Comparison of ENCODE assay signal across 29 mouse cellular contexts in the genomic region with DNA sequence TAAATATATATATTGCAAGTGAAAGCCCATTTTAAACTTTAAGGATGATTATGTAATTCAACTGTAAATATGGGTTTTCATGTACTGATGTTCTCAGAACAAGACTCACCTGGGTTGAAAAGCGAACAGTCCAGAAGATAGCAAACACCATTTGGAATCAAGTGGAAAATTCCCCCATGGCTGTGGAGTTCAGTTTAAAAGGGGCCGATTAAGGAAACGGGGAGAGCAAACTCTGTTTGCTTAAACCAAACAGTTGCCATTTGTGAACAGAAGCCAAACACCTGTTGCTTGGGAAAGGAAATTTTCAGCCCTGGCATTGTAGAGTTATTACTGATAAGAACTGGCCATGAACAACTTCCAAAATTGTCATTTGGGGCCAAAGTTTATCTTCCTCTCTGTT.
DNase-seq lines count a peak whose midpoint lies in the region; ATAC-seq and TF ChIP-seq lines count a peak whose summit lies in the region.
"Had no signal": no experiment of that assay in that cellular context is flagged by ENCODE, and none has a peak within 500 bp of the region (broad histone marks: within the 10 kb centered on the region; RNA-seq: fewer than 3 reads in every experiment).

No protein-coding gene starts in this region.

- WGBS in intestine, embryonic 16.5 days: 46% methylated on average over 3 of the region's 3 CpGs
- 36% methylated on average over 3 of the region's 3 CpGs for WGBS in intestine, embryonic 15.5 days
- WGBS in lung, embryonic 14.5 days: 24% methylated on average over 3 of the region's 3 CpGs
- 23% methylated on average over 3 of the region's 3 CpGs for WGBS in stomach, embryonic 16.5 days

- ATAC-seq in intestine, embryonic 16.5 days: peak; percentile 49; the same call in 1 of the 2 replicates
- ATAC-seq in intestine, embryonic 15.5 days: no peak
- no peak for ATAC-seq in lung, embryonic 14.5 days (ENCODE audit: insufficient read depth)
- peak; percentile 53; the same call in 1 of the 2 replicates for ATAC-seq in stomach, embryonic 16.5 days (ENCODE audit: insufficient read depth, low FRiP score)
- ATAC-seq in activated CD4-positive, CD25-positive, alpha-beta regulatory T cell, adult 4 months: no peak
- ATAC-seq: CD4-positive, CD25-positive, alpha-beta regulatory T cell, adult 4 months; forebrain, embryonic 14.5 days; Patski had no signal

- TF ChIP-seq CTCF in lung, embryonic 14.5 days (IDR thresholded peaks at IDR 0.05; ENCODE audit: low read depth): no peak

- H3ac ChIP-seq in myocyte (ENCODE audit: control insufficient read depth, insufficient read length): no peak overlapping the region

- no peaks in the 10 kb centered on the region for H3K27me3 ChIP-seq in intestine, embryonic 16.5 days (replicated peaks; ENCODE audit: control insufficient read depth, insufficient read depth, low read length)
- no peaks in the 10 kb centered on the region for H3K27me3 ChIP-seq in intestine, embryonic 15.5 days (replicated peaks)
- H3K27me3 ChIP-seq in lung, embryonic 14.5 days (ENCODE audit: insufficient read depth, low read length): no peaks in the 10 kb centered on the region
- no peaks in the 10 kb centered on the region for H3K27me3 ChIP-seq in myocyte (ENCODE audit: control insufficient read depth, insufficient read depth, insufficient read length)
- H3K27me3 ChIP-seq in stomach, embryonic 16.5 days (ENCODE audit: control insufficient read depth, insufficient read depth, low read length): no peaks in the 10 kb centered on the region
- H3K27me3 ChIP-seq: CH12.LX; embryonic facial prominence, embryonic 13.5 days; embryonic facial prominence, embryonic 15.5 days; forebrain, embryonic 12.5 days; Patski had no signal

- H3K36me3 ChIP-seq in intestine, embryonic 16.5 days (ENCODE audit: control insufficient read depth, insufficient read depth, low read length): no peaks in the 10 kb centered on the region
- H3K36me3 ChIP-seq in intestine, embryonic 15.5 days: no peaks in the 10 kb centered on the region
- H3K36me3 ChIP-seq in lung, embryonic 14.5 days (ENCODE audit: insufficient read depth): no peaks in the 10 kb centered on the region
- no peaks in the 10 kb centered on the region for H3K36me3 ChIP-seq in myocyte (ENCODE audit: control insufficient read depth, insufficient read depth)
- H3K36me3 ChIP-seq in stomach, embryonic 16.5 days (ENCODE audit: control insufficient read depth, insufficient read depth, low read length): no peaks in the 10 kb centered on the region
- H3K36me3 ChIP-seq: embryonic facial prominence, embryonic 13.5 days; embryonic facial prominence, embryonic 15.5 days; forebrain, embryonic 10.5 days; forebrain, embryonic 12.5 days; G1E had no signal

- no peaks in the 10 kb centered on the region for H3K79me2 ChIP-seq in myocyte (ENCODE audit: control insufficient read depth, insufficient read depth)

- H3K9ac ChIP-seq in intestine, embryonic 16.5 days (ENCODE audit: low read depth, low read length): no peak overlapping the region
- H3K9ac ChIP-seq in intestine, embryonic 15.5 days: no peak overlapping the region
- H3K9ac ChIP-seq in lung, embryonic 14.5 days: no peak overlapping the region
- no peak overlapping the region for H3K9ac ChIP-seq in stomach, embryonic 16.5 days (ENCODE audit: low read length)
- H3K9ac ChIP-seq: embryonic facial prominence, embryonic 13.5 days; embryonic facial prominence, embryonic 15.5 days; forebrain, embryonic 12.5 days had no signal

- peak; percentile 4 for DNase-seq in lung, embryonic 14.5 days
- no peak for DNase-seq in lung, postnatal 4 days
- no peak for DNase-seq in gastrocnemius, adult 18-20 months (ENCODE audit: low spot score)
- DNase-seq: adrenal gland, adult 2 months; adrenal gland, postnatal 10 days; adrenal gland, postnatal 25 days; B cell, adult 2 months; cerebellum, adult 11 months; cerebellum, adult 18-20 months; cerebellum, adult 8-10 months; cerebellum, adult 9-11 months; cerebellum, postnatal 14 days; cerebellum, postnatal 36 days; embryo, embryonic 11 days had no signal

- no peak overlapping the region for H3K4me2 ChIP-seq in intestine, embryonic 16.5 days (ENCODE audit: low read depth, low read length)
- no peak overlapping the region for H3K4me2 ChIP-seq in intestine, embryonic 15.5 days (replicated peaks)
- H3K4me2 ChIP-seq in lung, embryonic 14.5 days: no peak overlapping the region
- H3K4me2 ChIP-seq in myocyte (ENCODE audit: low read depth): peak overlapping the region; percentile 12
- H3K4me2 ChIP-seq in stomach, embryonic 16.5 days (ENCODE audit: low read depth, low read length): no peak overlapping the region
- H3K4me2 ChIP-seq: embryonic facial prominence, embryonic 13.5 days; embryonic facial prominence, embryonic 15.5 days; forebrain, embryonic 12.5 days had no signal

- H3K9me3 ChIP-seq in intestine, embryonic 16.5 days (ENCODE audit: control insufficient read depth, low read length): no peaks in the 10 kb centered on the region
- H3K9me3 ChIP-seq in intestine, embryonic 15.5 days: no peaks in the 10 kb centered on the region
- H3K9me3 ChIP-seq in lung, embryonic 14.5 days (ENCODE audit: low read depth, low read length): no peaks in the 10 kb centered on the region
- H3K9me3 ChIP-seq in stomach, embryonic 16.5 days (replicated peaks; ENCODE audit: control insufficient read depth, low read length): no peaks in the 10 kb centered on the region
- H3K9me3 ChIP-seq: embryonic facial prominence, embryonic 13.5 days; embryonic facial prominence, embryonic 15.5 days; forebrain, embryonic 10.5 days; forebrain, embryonic 12.5 days; G1E had no signal

- no peaks in the 10 kb centered on the region for H3K4me1 ChIP-seq in intestine, embryonic 16.5 days (ENCODE audit: control insufficient read depth, insufficient read depth, low read length)
- no peaks in the 10 kb centered on the region; the same call in 1 of the 2 replicates for H3K4me1 ChIP-seq in intestine, embryonic 15.5 days (replicated peaks)
- H3K4me1 ChIP-seq in lung, embryonic 14.5 days (ENCODE audit: insufficient read depth): no peaks in the 10 kb centered on the region
- no peaks in the 10 kb centered on the region for H3K4me1 ChIP-seq in stomach, embryonic 16.5 days (ENCODE audit: control insufficient read depth, insufficient read depth, low read length)
- H3K4me1 ChIP-seq: embryonic facial prominence, embryonic 15.5 days; forebrain, embryonic 12.5 days had no signal

- no peak overlapping the region for H3K4me3 ChIP-seq in intestine, embryonic 16.5 days (ENCODE audit: low read length)
- no peak overlapping the region for H3K4me3 ChIP-seq in intestine, embryonic 15.5 days (replicated peaks)
- H3K4me3 ChIP-seq in lung, embryonic 14.5 days (ENCODE audit: low read depth, low read length): no peak overlapping the region
- no peak overlapping the region for H3K4me3 ChIP-seq in myocyte
- H3K4me3 ChIP-seq in stomach, embryonic 16.5 days (replicated peaks; ENCODE audit: low read length): no peak overlapping the region
- H3K4me3 ChIP-seq: embryonic facial prominence, embryonic 13.5 days; embryonic facial prominence, embryonic 15.5 days; erythroblast, embryonic 14.5 days; forebrain, embryonic 10.5 days; forebrain, embryonic 12.5 days had no signal

- no peak for TF ChIP-seq POLR2A in myocyte (IDR thresholded peaks at IDR 0.05; ENCODE audit: insufficient read length, low read depth)

- no peak overlapping the region for H3K27ac ChIP-seq in intestine, embryonic 16.5 days (ENCODE audit: low read length)
- no peak overlapping the region for H3K27ac ChIP-seq in intestine, embryonic 15.5 days
- no peak overlapping the region for H3K27ac ChIP-seq in lung, embryonic 14.5 days (ENCODE audit: low read depth)
- H3K27ac ChIP-seq in stomach, embryonic 16.5 days (ENCODE audit: low read length): no peak overlapping the region
- H3K27ac ChIP-seq: embryonic facial prominence, embryonic 13.5 days; embryonic facial prominence, embryonic 15.5 days; forebrain, embryonic 10.5 days; forebrain, embryonic 12.5 days had no signal

TF ChIP-seq in myocyte, 11 proteins besides CTCF, POLR2A, EP300 and RAD21:
- no peak for TF ChIP-seq CEBPB (IDR thresholded peaks at IDR 0.05; ENCODE audit: insufficient read depth, poor library complexity, severe bottlenecking)
- peak in 2 of 3 experiments; percentile 36 to 44 for TF ChIP-seq MYOD1 (IDR thresholded peaks at IDR 0.05; ENCODE audit: control insufficient read depth in 1 of 3, insufficient read length in 2 of 3, low read depth in 2 of 3)

Comparison
In these comparisons a context has a peak if more than half of its experiments do, and no peak if none do; other contexts are left out.
1. ATAC-seq: peak in intestine, embryonic 16.5 days (single experiment) and stomach, embryonic 16.5 days (single experiment); none in intestine, embryonic 15.5 days (single experiment), lung, embryonic 14.5 days (single experiment) and activated CD4-positive, CD25-positive, alpha-beta regulatory T cell, adult 4 months (single experiment).